Mouse (Mus musculus) heart, postnatal 36 days (tissue): Measurements from ENCODE around the gene Ap2a1. TPM values are rescaled to one million over a fixed set of nuclear protein-coding genes. Genes with fewer than 3 reads are reported as not detected.

Experiments used
- DNase-seq, 2 experiments: peaks; one replicate each; pipeline ENCODE4 v3.0.0; 2021 to 2022
- intact Hi-C: fragments of 180-260 bp; cut with DNase I; formaldehyde crosslinking; loops from one replicate; pipeline ENCODE4 v1.15.1; 2025
- total RNA-seq, 2 experiments: library from RNA; stranded (reverse); gene quantifications; 2 replicates each; pipeline ENCODE4 v1.2.3; 2021

The Ap2a1 gene
- total RNA-seq, 2 experiments from 2014 or later: 69.8 to 72.0 TPM

DNA sequence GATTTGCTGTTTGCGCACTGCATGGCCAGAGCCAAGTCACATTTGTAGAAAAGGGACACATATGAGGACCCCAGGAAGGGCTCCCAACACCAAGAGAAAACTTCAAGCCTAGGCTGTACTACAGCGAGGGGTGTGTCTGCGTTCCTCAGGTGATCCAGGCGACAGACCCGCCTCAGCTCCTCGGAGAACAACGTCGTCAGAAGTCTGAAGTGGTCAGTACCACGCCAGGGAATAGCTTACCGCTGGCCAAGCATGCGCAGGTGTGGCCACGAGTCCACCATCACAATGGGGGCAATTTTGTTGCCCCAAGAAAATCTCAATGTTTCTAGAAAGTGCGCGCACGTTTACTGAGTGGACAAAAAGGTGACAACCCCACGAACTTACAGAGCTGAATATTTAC lies 60.8 kb downstream of the Ap2a1 start:
- intact Hi-C loops: loop anchor here (2.0 kb wide), 1 partner anchor 14 kb away; no protein-coding TSS in a partner anchor
- DNase-seq: no peak

DNA sequence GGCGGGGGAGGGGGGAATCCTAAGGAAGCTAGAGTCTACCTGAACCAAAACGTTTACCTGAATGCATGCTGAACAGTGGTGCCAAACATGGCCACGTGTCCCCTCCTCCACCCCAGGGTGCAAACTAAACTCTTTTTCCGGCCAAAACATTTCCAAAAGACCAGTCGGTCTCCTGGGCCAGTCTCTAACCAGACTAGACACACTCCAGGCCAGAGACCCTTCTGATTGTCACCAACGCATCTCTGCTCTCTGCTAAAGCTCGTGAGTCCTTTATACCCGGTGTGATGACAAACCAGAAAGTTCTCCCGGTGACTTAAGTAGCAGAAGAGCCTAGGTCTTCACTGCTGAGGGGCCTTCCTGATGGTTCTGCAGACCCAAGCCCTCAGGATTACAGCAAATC lies 61.5 kb downstream of the Ap2a1 start:
- intact Hi-C loops: loop anchor here (2.0 kb wide), 1 partner anchor 13 kb away; no protein-coding TSS in a partner anchor

GRCm38 (mm10) chr7:44867010-44867702 lies 62.1 kb downstream of the Ap2a1 start:
- DNase-seq: no peak
- intact Hi-C loops: no loop called here

More for the DNA sequence above, 61.5 kb downstream of the Ap2a1 start:
- DNase-seq: no peak

GRCm38 (mm10) chr7:44866276-44867009 lies 62.9 kb downstream of the Ap2a1 start:
- intact Hi-C loops: no loop called here
- peak; percentile 68 for DNase-seq

- intact Hi-C loops: no loop called here
- DNase-seq: no peak
Observed at GRCm38 (mm10) chr7:44864595-44865542, 64.4 kb downstream of the Ap2a1 start.

- DNase-seq: no peak
- intact Hi-C loops: no loop called here
Observed at GRCm38 (mm10) chr7:44863982-44864494, 65.3 kb downstream of the Ap2a1 start.

DNA sequence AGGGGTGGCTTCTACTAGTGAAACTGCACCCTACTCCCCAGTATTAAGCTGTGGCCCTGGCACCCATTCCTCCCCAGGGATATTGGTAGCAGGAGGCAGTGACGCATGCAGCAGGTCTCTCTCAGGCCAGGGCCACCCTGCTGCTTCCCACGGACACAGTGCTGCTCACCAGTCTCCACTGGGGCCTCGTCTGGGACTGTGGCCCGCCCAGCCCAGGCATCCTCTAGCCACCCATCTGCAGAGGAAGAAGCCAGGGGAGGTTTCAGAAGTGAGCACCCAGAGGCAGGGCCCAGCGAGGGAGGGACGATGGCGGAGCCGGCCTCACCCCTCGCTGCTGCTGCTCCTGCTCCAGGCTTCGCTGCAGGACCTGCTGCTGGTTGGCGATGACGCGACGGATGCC lies 66.1 kb downstream of the Ap2a1 start:
- intact Hi-C loops: no loop called here
- no peak for DNase-seq

DNA sequence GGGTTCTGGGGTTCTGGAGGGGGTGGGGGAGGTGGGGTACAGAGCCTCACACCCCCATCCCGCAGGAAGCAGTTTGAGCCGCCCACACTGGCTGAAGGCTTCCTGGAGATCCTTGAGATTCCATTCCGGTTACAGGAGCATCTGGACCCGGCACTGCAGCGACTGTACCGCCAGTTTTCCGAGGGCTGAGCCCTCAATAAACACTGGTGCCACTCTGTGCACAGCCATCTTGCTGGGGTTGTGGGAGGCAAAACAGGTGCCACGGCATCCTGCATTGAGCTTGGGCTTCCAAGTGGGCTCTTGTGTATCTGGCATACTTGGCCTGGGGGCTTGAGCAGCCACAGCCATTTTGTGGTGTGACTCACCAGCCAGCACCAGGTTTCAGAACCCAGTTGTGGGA lies 66.9 kb downstream of the Ap2a1 start:
- intact Hi-C loops: no loop called here
- DNase-seq: no peak

DNA sequence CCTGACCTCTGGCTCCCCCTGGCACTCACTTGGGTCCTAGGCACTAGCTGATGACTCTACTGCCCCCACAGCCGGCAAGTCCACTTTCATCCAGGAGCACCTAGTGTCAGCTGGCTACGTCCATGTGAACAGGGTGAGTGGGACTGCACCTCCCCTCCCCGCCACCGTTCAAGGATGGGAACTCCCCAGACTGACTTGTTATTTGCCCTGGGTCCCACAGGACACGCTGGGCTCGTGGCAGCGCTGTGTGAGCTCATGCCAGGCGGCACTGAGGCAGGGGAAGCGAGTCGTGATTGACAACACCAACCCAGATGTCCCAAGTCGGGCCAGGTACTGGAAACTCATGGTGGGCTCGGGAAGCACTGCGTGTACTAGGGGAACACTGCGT lies 67.9 kb downstream of the Ap2a1 start:
- intact Hi-C loops: no loop called here
- DNase-seq: no peak

GRCm38 (mm10) chr7:44860576-44861428 lies 68.5 kb downstream of the Ap2a1 start:
- peak; percentile 68 to 76 for DNase-seq
- intact Hi-C loops: no loop called here

DNA sequence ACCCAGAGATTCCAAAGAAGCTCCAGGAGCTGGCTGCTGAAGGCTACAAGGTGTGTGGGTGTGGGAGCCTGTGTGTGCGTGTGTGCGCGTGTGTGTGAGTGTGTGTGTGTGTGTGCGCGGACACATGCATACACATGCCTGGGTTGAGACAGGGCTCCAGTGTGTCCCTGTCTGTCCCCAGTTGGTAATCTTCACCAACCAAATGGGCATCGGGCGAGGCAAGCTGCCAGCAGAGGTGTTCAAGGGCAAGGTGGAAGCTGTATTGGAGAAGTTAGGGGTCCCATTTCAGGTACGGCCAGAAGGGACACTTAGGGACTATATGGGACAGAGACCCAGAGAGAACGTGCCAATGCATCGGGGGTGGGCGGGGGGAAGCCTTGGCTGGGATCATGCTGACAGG lies 69.4 kb downstream of the Ap2a1 start:
- DNase-seq: no peak
- intact Hi-C loops: loop anchor here (5.0 kb wide), 1 partner anchor 37 kb away; the partner anchor contains the start of gene Fuz

DNA sequence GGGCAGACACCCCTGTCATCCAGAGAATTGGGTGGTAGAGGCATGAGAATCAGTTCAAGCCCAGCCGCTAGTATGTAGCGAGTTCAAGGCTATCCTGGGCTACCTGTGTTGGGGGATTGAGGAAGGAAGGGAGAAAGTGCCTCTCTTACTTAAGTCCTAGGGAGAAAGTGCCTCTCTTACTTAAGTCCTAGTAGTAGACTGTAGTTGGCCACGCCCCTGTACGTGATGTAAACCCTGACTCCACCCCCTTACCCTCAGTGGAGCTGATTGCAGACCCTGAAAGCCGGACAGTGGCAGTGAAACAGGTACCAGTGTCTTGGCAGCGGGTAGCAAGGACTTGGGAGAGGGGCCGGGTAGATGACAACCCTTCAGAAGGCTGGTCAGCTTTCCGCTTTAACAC lies 71.4 kb downstream of the Ap2a1 start:
- DNase-seq: no peak
- intact Hi-C loops: loop anchor here (5.0 kb wide), 1 partner anchor 39 kb away; the partner anchor contains the start of gene Fuz

DNA sequence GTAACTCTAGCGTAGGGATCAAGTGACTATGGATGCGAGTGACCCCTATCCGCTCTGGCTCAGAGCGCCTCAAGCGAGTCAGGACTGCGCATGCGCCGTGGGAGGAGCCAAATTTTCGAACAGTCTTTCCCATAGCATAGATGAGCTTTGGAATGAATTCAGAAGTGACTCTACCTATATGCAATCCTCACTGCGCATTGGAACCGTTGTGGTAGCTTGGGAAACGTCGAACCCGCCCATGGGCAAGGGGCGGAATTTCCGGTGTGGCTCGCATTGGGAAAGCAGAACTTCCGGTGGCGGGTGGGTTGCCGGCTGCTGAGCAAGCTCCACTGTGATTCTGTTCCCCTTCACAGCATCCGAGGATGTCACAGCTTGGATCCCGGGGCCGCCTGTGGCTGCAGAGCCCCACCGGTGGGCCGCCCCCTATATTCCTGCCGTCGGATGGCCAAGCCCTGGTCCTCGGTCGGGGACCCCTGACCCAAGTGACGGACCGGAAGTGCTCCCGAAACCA lies 72.2 kb downstream of the Ap2a1 start, which contains the start of gene Pnkp:
Gene Pnkp, plus strand, starts transcription at position 98 of the 511 bp plus-strand sequence.
- peak; percentile 83 to 90 for DNase-seq
- intact Hi-C loops: loop anchor here (5.0 kb wide), 1 partner anchor 40 kb away; the partner anchor contains the start of gene Fuz

GRCm38 (mm10) chr7:44856265-44856916 lies 72.9 kb downstream of the Ap2a1 start:
- intact Hi-C loops: loop anchor here (5.0 kb wide), 1 partner anchor 41 kb away; the partner anchor contains the start of gene Fuz
- no peak for DNase-seq

GRCm38 (mm10) chr7:44855036-44855435 lies 74.3 kb downstream of the Ap2a1 start:
- intact Hi-C loops: loop anchor here (2.0 to 5.0 kb wide), 2 partner anchors 14 to 42 kb away; partner anchors contain the start of genes Fuz and Ptov1
- no peak for DNase-seq

DNA sequence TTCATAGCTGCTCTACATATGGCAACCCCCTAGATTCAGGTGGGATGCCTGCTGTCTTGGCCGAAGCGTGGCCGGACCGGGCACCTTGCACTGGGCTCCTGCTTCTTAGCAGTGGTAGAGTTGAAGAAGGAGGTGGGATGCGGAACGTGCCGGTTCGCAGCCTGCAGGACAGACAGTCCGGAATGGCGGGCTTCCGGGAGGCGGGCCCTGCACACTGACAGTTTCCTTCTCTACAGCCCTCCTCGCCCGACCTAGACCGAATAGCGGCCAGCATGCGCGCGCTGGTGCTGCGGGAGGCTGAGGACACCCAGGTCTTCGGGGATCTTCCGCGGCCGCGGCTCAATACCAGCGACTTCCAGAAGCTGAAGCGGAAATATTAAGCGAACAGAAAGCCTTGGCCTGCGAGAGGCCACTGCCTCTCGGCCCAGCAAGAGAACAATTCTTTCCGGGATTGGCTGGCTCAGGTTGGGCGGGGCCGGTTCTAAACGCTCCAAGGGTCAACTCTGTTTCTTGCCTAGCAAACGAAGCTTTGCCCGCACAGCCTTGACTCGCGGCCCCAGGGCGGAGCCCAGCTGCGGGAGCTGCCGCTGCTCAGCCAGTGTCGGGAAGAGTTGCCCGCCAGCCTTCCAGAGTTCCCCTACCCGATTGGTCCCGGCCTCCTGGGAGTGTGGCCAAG lies 74.8 kb downstream of the Ap2a1 start:
- intact Hi-C loops: loop anchor here (2.0 to 5.0 kb wide), 2 partner anchors 14 to 43 kb away; partner anchors contain the start of genes Fuz and Ptov1
- peak; percentile 83 to 92 for DNase-seq

DNA sequence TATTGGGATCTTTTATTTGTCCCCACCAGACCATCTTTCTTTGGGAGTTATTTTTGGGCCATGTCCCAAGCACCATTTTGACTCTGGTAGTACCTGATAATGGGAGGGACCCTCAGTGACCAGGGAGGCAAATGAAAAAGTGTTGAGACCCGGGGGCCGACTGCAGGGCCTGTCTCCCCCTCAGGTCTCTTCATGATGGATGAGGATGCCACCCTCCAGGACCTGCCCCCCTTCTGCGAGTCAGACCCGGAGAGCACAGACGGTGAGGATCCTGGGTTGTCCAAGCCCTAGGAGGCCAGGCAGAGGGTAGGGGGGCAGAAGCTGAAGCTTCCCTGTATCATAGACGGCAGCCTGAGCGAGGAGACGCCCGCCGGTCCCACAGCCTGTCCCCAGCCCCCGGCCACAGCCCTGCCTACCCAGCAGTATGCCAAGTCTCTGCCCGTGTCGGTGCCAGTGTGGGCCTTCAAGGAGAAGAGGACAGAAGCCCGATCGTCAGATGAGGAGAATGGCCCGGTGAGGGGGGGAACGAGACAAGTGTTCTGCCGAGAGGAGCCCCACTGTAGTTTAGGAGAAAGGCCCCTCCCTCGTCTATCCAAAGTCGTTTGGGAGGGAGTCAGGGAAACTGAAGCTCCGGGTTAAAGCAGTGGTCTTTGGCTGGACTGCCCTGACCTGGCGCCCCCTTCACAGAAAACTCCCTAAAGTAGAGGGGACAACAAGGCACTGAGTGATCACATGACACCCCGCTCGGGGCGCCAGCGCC lies 75.5 kb downstream of the Ap2a1 start:
- intact Hi-C loops: loop anchor here (2.0 kb wide), 1 partner anchor 15 kb away; the partner anchor contains the start of gene Ptov1
- DNase-seq: no peak
